Mouse (Mus musculus) spleen, postnatal 10 days (tissue): ENCODE measurements around the gene Lyrm9.

Source experiments
- DNase-seq, 2 experiments: peaks; one replicate each; pipeline ENCODE4 v3.0.0; 2021 to 2022; ENCODE audit warnings: low spot score in 2 of 2

Lyrm9 gene

DNA sequence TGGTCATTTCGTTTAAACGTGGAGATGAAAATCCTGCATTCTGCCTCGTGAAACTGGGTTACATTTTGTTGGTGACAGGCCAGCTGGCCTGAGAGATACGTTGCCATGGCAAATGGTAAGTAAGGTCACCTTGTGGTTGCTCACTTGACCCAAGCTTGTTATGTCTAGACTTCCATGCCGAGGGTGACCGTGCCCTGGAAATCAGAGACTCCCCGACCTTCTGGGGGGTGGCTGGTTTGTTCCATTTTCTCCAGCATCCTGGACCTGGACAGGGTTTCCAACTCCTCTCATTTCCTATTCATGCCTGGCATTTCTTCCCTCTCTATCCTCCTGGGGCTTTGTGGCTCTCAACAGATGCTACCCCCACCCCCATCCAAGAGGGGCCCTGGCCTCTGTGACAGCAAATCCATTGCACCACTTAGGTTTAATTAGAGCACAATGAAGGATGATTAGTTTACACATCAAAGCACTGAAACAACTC lies 11.9 kb upstream of the Lyrm9 start:
- DNase-seq = no peak

DNA sequence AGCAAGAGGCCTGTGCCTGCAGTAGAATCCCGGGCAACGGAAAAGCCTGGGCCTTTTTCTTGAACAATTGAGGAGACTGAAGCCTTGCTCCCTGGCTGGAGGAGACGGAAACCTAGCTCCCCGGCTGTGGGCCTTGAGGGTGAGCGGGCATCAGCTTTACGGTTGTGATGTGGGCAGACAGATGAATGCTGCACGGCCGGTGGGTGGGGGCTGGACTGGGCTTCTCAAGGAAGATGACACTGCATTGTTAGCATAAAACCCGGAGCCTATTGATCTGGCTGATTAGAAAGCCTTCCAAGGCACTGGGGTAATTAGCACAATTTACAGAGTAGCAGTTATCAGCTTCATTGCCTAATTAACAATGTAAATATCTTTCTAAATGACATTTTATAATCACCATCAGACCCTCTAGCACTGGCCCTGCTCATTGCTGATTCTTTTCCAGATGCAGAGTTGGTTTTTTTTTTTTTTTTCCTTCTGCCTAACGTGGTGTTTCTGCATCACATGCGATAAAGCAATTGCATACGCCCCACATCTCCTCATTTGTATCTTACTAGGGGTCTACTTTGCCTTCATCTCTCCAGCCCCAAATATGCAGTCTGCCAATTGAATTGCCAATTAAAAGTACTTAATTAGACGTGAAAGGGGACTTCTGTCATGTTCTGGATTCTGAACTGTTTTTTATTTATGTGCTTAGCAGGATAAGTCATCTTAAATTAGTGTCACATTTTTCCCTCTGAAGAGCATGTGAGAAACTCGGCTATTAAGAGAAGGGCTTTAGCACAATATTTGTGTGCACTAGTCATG lies 10.2 kb upstream of the Lyrm9 start:
- DNase-seq = no peak

DNA sequence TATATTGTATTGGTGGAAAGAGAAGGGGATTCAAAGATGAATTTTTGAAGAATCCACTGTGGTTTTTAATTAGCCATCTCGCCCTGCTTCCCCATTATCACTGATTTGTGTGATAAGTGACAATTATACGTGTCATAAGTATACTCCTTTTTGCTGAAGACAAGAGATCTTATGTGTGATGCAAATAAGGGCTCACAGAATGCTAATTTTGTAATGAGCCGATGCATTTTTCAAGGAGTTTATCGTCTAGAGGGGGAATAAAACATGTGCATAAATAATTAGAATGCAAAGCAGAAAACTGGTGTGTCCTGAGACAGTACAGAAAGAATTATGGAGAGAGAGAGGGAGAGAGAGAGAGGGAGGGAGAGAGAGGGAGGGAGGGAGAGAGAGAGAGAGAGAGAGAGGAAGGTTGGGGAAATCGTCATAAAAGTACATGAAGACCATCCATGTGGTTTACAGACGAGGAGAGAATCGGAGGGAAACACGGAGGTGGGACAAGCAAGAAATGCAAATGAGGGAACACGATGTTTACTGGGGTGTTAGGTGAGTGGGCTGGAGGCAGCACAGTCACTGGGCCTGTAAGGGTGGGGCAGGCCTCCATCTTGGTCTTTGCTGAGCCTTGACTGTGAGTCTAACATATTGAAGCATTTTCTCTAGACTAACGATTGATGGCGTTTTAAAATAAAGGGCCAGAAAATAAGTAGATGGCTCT lies 8.9 kb upstream of the Lyrm9 start:
- no peak for DNase-seq

DNA sequence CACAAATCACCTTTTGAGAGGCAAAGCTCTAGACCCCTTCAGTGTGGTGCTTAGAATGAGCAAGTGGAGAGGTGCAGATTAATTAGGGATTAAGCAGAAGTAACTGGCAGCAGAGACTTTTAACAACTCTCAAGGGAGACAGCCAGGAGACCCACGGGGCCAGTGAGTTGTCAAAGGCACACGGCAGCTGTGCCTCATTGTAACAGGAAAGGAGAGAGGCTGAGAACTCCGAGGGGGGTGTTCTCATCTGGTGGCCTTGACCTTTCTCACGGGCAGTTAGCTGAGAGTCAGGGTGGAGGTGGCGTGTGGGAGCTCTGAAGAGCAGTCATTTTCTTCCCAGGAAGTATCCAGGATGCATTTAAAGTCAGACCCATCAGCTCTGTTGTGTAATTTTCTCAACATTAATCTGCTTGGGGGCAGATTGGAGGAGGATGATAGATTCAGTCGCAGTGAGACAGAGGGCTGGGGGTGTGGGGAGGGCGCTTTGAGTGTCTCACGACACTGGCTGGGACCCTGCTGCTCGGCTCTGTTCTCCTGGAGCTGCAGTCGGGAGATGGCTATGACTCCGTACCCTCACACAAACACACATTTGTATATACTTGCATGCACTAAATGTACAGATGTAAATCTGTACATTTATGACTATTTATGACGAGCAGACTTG lies 5.9 kb upstream of the Lyrm9 start:
- no peak for DNase-seq

- peak in 1 of 2 experiments; percentile 75 for DNase-seq
Measured at GRCm38 (mm10) chr11:78822792-78823498, 3.4 kb upstream of the Lyrm9 start.

DNA sequence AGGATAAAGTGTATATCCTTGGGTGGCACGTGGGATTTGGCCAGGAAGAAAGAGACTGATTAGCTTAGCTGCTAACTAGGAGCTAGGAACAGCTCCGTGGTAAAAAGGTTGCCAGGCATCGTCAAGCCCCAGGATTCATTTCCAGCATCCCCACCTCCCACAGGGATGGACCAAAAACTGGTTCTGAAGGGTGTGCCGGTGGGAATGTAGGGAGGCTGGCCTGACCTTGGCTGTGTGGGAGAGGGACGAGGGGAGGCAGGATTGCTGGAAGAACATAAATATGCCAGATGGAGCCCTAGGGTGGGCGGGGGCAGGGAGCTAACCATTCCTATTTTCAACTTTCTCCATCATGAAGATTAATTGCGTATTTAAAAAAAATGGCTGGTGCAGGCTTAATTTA lies 1.2 kb downstream of the Lyrm9 start:
- DNase-seq = no peak

GRCm38 (mm10) chr11:78828386-78828785 lies 2.0 kb downstream of the Lyrm9 start:
- DNase-seq = no peak

GRCm38 (mm10) chr11:78829373-78829772 lies 3.0 kb downstream of the Lyrm9 start:
- no peak for DNase-seq

DNA sequence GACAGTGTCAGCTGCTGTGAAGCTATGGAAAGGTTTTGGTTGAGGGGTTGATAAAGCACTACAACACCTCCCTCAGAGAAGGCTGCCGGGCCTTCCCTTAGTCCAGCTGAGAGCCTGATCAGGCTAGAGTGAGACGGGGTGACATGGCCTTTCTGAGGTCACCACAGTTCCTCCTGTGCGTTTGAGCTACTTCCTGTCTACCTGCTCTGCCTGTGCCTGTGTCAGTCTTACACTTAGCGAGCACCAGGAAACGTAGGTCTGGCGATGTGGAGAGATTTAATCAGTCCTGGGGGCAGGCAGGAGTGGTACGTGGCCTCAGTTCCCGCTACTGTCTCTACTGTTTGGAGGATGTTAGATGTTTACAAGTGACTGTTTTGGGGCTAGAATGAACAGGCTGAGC lies 3.8 kb downstream of the Lyrm9 start:
- DNase-seq = peak in 1 of 2 experiments; percentile 29

DNA sequence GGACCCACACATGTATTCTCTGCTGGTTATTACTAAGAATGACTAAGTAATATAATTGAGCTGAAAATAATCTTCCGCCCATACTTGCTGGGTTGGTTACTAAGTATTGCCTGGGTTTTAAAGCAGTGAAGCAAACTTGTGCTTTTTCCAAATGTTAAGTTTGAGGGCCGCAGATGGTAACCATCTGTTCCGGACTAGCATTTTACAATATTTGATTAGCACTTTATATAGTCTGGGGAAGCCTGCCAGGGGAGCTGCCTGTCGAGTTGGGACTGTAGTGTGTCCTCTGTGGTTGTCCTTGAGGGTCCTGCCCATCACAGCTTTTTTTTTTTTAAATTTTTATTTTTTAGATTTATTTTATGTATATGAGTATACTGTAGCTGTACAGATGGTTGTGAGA lies 5.3 kb downstream of the Lyrm9 start:
- no peak for DNase-seq

GRCm38 (mm10) chr11:78832117-78832726 lies 5.8 kb downstream of the Lyrm9 start:
- peak; percentile 36 to 39 for DNase-seq

- peak; percentile 63 to 81 for DNase-seq
Measured at GRCm38 (mm10) chr11:78832816-78833314, 6.5 kb downstream of the Lyrm9 start.

- no peak for DNase-seq
Measured at GRCm38 (mm10) chr11:78836486-78836885, 10.1 kb downstream of the Lyrm9 start.

GRCm38 (mm10) chr11:78837989-78838388 lies 11.6 kb downstream of the Lyrm9 start:
- DNase-seq = peak; percentile 76 to 86

GRCm38 (mm10) chr11:78839491-78839890 lies 13.1 kb downstream of the Lyrm9 start:
- DNase-seq = no peak

GRCm38 (mm10) chr11:78840141-78840540 lies 13.8 kb downstream of the Lyrm9 start:
- DNase-seq = no peak

- no peak for DNase-seq
Measured at GRCm38 (mm10) chr11:78841987-78842386, 15.6 kb downstream of the Lyrm9 start.

- DNase-seq = no peak
Measured at GRCm38 (mm10) chr11:78846620-78847019, 20.2 kb downstream of the Lyrm9 start.

DNA sequence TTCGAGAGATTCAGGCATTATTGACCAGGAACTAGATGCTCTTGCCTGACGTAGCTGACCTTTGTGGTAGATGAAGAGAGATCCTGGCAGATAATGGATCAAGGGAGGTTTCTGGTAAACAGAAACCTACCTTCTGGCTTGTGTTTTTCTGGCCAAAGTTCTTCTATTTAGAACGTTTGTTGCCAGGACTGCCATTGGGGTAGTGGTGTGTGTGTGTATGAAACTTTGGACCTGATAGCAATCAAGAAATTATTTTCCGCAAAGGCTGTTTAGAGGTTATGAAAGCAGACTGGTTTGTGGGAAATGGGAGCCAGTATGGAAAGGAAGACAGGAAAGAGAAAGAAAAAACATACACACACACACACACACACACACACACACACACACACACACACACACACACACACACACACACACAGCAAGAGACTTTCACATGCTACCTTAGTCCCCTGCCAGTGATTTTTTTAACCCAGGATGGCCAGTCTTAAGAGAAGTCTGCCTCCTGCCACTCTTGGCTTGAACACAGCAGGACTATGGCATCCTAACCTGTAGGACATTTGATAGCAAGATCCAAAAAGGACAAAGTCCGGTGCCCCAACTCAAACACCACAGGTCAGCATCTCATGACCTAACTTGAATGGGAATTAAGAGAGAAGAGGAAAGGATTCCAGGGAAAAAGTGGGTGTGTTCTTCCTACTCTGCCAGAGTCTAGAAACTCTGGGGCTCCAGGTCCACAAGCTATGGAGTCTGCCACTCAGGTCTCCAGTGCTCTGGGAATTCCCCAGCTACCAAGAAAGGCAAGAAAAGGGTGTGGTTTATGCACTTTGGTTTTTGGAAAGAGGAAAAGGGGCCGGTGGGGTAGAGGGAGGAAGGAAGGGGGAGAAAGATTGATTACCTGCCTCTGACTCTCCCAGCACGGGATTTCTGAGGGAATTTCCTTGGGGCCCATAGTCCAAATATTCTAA lies 21.8 kb downstream of the Lyrm9 start:
- no peak for DNase-seq

DNA sequence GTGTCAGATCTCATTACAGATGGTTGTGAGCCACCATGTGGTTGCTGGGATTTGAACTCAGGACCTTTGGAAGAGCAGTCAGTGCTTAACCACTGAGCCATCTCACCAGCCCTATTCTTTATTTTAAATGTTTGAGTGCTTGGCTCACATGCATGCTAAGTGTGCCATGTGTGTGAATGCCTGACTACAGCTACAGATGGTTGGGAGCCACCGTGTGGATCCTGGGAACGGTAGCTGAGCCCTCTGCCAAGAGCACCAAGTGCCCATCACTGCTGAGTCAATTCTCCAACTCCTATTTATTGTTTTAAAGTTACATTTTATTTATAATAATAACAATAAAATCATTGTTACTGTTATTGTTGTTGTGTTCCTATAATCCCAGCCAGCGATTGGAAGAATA lies 23.5 kb downstream of the Lyrm9 start:
- no peak for DNase-seq
